Mouse (Mus musculus): ENCODE data around the gene B3galt4. TPM values are rescaled to one million over a fixed set of nuclear protein-coding genes. Genes with fewer than 3 reads are reported as not detected.

B3galt4 gene
- total and polyA plus RNA-seq, 2 experiments from 2014 or later = 10.7 to 12.3 TPM

DNA sequence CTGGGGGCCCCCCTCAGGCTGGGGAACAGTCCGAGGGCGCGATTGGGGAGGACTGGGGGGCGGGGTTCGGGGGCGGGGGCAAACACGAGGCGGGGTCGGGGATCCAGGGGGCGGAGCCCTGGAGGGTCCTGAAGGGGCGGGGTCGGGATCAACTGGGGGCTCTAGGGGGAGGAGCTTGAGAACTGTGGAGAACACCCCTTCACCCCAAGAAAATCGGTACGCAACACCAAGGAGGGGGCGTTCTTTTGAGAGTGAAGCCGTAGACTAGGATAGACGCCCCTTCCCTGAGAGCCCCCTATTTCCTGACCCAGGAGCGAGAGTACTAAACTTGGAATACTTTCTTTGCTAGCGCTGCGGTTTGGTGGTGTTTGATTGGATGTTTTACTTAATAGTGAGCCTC, 35.0 kb downstream of the B3galt4 start:
- DNase-seq (ENCODE audit: low spot score) (peak; percentile 73), ATAC-seq (peak; percentile 24)
- no peak for TF ChIP-seq CTCF (IDR thresholded peaks at IDR 0.05; ENCODE audit: low read depth)
- peak overlapping the region; percentile 58 for H3K4me3 ChIP-seq (ENCODE audit: low read length)
- no peaks in the 10 kb centered on the region for H3K9me3 ChIP-seq (ENCODE audit: low read length)
- peak overlapping the region; percentile 58 for H3K9ac ChIP-seq (replicated peaks; ENCODE audit: low read length)
- under 1% methylated on average over 13 of the region's 20 CpGs for WGBS
- H3K27ac ChIP-seq = peak overlapping the region; percentile 69
- no peaks in the 10 kb centered on the region for H3K27me3 ChIP-seq (ENCODE audit: insufficient read depth, low read length)
- H3K36me3 ChIP-seq (ENCODE audit: insufficient read depth, low read length) = peaks cover 28% of the 10 kb centered on the region
- peak overlapping the region; percentile 76 for H3K4me2 ChIP-seq (ENCODE audit: low read depth, low read length)
- H3K4me1 ChIP-seq (ENCODE audit: insufficient read depth, low read length) = 0 out of 2 replicates have a peak, but pooled peaks cover 5% of the 10 kb centered on the region

DNA sequence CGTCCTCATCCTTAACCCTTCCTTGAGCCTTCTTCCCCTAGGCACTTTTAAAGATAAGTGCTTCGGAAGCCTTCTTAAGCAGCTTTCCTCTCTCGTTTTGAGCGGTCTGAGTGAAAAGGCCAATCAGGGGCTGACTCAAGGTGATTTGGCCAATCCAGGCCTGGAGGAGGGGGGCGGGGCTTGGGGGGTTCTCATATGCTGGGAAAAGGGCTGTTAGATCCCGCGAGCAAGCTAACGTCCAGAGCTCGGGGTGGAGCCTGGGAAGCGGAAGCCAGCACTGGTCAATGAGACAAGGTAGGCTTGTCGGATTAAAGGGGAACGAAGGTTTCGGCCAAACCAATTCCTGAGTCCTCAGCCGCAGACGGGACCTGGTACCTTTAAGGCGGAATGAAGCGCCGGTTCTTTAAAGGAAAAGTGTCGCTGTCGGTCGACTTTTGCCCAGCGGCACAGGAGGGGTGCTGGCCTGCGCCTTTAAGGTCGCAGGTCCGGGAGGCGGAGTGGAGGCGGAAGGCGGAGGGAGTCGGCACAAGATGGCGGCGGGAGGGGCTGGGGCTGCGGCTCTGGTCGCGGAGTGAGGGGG, 35.5 kb downstream of the B3galt4 start, which contains the start of the genes Tapbp and Zbtb22:
Gene Tapbp (plus strand): TSS at position 229 of the 580 bp plus-strand sequence.
Gene Zbtb22 (plus strand): TSS at position 234 of the 580 bp plus-strand sequence.
- under 1% methylated on average over 31 of the region's 34 CpGs for WGBS
- H3K36me3 ChIP-seq (ENCODE audit: insufficient read depth, low read length) = peaks cover 30% of the 10 kb centered on the region
- H3K4me3 ChIP-seq (ENCODE audit: low read length) = peak within 1 kb of the TSS; percentile 58
- no peaks in the 10 kb centered on the region for H3K9me3 ChIP-seq (ENCODE audit: low read length)
- 0 out of 2 replicates have a peak, but pooled peaks cover 5% of the 10 kb centered on the region for H3K4me1 ChIP-seq (ENCODE audit: insufficient read depth, low read length)
- peak; percentile 98 for DNase-seq (ENCODE audit: low spot score)
- H3K27ac ChIP-seq = peak within 1 kb of the TSS; percentile 69
- TF ChIP-seq CTCF (IDR thresholded peaks at IDR 0.05; ENCODE audit: low read depth) = no peak
- ATAC-seq = peak; percentile 94
- H3K27me3 ChIP-seq (ENCODE audit: insufficient read depth, low read length) = no peaks in the 10 kb centered on the region
- peak within 1 kb of the TSS; percentile 76 for H3K4me2 ChIP-seq (ENCODE audit: low read depth, low read length)
- H3K9ac ChIP-seq (replicated peaks; ENCODE audit: low read length) = peak within 1 kb of the TSS; percentile 58

DNA sequence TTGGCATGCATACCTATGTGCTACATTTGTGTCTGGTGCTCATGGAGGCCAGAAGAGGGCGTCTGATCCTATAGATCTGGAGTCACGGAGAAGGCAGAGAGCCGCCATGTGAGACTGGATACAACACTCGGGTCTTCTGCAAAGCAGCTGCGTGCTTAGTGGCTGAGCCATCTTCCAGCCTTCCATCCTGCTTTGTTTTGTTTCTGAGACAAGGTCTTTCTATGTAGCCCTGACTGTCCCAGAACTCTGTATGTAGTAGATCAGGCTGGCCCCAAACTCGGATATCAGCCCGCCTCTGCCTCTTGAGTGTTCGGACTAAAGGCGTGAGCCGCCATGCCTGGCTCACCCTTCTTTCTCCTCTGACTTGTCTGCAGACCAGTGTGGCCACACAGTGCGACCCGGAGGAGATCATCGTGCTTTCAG, 36.3 kb downstream of the B3galt4 start:
- TF ChIP-seq CTCF (IDR thresholded peaks at IDR 0.05; ENCODE audit: low read depth) = peak; percentile 17; the same call in 1 of the 2 replicates
- Histone ChIP-seq H3K9ac (replicated peaks; ENCODE audit: low read length) (no peak overlapping the region), H3K4me3 (ENCODE audit: low read length) (no peak overlapping the region), H3K9me3 (ENCODE audit: low read length) (no peaks in the 10 kb centered on the region), H3K4me2 (ENCODE audit: low read depth, low read length) (no peak overlapping the region), H3K4me1 (ENCODE audit: insufficient read depth, low read length) (0 out of 2 replicates have a peak, but pooled peaks cover 11% of the 10 kb centered on the region), H3K36me3 (ENCODE audit: insufficient read depth, low read length) (peaks cover 30% of the 10 kb centered on the region), H3K27me3 (ENCODE audit: insufficient read depth, low read length) (no peaks in the 10 kb centered on the region), H3K27ac (no peak overlapping the region)
- DNase-seq (ENCODE audit: low spot score) (no peak), ATAC-seq (no peak)
- 62% methylated on average over 13 of the region's 13 CpGs for WGBS

- 92% methylated on average over 8 of the region's 8 CpGs for WGBS
- Histone ChIP-seq H3K4me3 (ENCODE audit: low read length) (no peak overlapping the region), H3K4me2 (ENCODE audit: low read depth, low read length) (no peak overlapping the region), H3K9me3 (ENCODE audit: low read length) (no peaks in the 10 kb centered on the region), H3K27ac (no peak overlapping the region), H3K36me3 (ENCODE audit: insufficient read depth, low read length) (peaks cover 30% of the 10 kb centered on the region), H3K4me1 (ENCODE audit: insufficient read depth, low read length) (0 out of 2 replicates have a peak, but pooled peaks cover 6% of the 10 kb centered on the region), H3K9ac (replicated peaks; ENCODE audit: low read length) (no peak overlapping the region), H3K27me3 (ENCODE audit: insufficient read depth, low read length) (no peaks in the 10 kb centered on the region)
- DNase-seq (ENCODE audit: low spot score) (no peak), ATAC-seq (no peak)
- no peak for TF ChIP-seq CTCF (IDR thresholded peaks at IDR 0.05; ENCODE audit: low read depth)
Measured at GRCm38 (mm10) chr17:33913905-33914304, 37.4 kb downstream of the B3galt4 start.

GRCm38 (mm10) chr17:33913264-33913663, 38.0 kb downstream of the B3galt4 start:
- 0 out of 2 replicates have a peak, but pooled peaks cover 6% of the 10 kb centered on the region for H3K4me1 ChIP-seq (ENCODE audit: insufficient read depth, low read length)
- ATAC-seq = no peak
- no peak for DNase-seq (ENCODE audit: low spot score)
- no peak for TF ChIP-seq CTCF (IDR thresholded peaks at IDR 0.05; ENCODE audit: low read depth)
- no peaks in the 10 kb centered on the region for H3K9me3 ChIP-seq (ENCODE audit: low read length)
- no peak overlapping the region for H3K27ac ChIP-seq
- WGBS = 90% methylated on average over 10 of the region's 10 CpGs
- H3K4me2 ChIP-seq (ENCODE audit: low read depth, low read length) = no peak overlapping the region
- no peak overlapping the region for H3K4me3 ChIP-seq (ENCODE audit: low read length)
- H3K27me3 ChIP-seq (ENCODE audit: insufficient read depth, low read length) = no peaks in the 10 kb centered on the region
- H3K9ac ChIP-seq (replicated peaks; ENCODE audit: low read length) = no peak overlapping the region
- peaks cover 30% of the 10 kb centered on the region for H3K36me3 ChIP-seq (ENCODE audit: insufficient read depth, low read length)

GRCm38 (mm10) chr17:33911813-33912414, 39.4 kb downstream of the B3galt4 start:
- H3K27me3 ChIP-seq (ENCODE audit: insufficient read depth, low read length) = no peaks in the 10 kb centered on the region
- no peak overlapping the region for H3K9ac ChIP-seq (replicated peaks; ENCODE audit: low read length)
- no peak overlapping the region for H3K4me2 ChIP-seq (ENCODE audit: low read depth, low read length)
- 88% methylated on average over 28 of the region's 28 CpGs for WGBS
- H3K36me3 ChIP-seq (ENCODE audit: insufficient read depth, low read length) = peaks cover 30% of the 10 kb centered on the region
- 0 out of 2 replicates have a peak, but pooled peaks cover 6% of the 10 kb centered on the region for H3K4me1 ChIP-seq (ENCODE audit: insufficient read depth, low read length)
- ATAC-seq (no peak), DNase-seq (ENCODE audit: low spot score) (no peak)
- no peaks in the 10 kb centered on the region for H3K9me3 ChIP-seq (ENCODE audit: low read length)
- H3K4me3 ChIP-seq (ENCODE audit: low read length) = no peak overlapping the region
- H3K27ac ChIP-seq = no peak overlapping the region
- no peak for TF ChIP-seq CTCF (IDR thresholded peaks at IDR 0.05; ENCODE audit: low read depth)
